14 mouse cellular contexts compared by ENCODE assay signal in the genomic region with DNA sequence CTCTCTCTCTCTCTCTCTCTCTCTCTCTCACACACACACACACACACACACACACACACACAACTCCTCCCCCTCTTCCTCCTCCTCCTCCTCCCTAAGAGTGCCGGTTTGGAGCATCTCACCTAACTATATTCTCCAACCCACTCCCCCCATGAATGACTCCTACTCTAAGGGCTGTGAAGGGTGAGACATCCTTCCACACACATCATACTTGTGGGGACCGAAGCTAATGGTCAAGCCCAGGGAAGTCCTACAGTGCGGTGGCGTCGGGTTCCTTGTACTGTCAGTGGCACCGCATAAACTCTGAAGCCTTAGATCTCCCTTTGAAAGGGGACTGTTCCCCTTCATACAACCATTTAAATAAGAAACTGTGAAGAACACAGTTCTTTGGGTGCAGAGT.
"Had no signal": no experiment of that assay in that cellular context is flagged by ENCODE, and none has a peak within 500 bp of the region (broad histone marks: within the 10 kb centered on the region; RNA-seq: fewer than 3 reads in every experiment).

No protein-coding gene starts in this region.

- ATAC-seq: liver, embryonic 12.5 days; midbrain, embryonic 13.5 days; midbrain, embryonic 16.5 days had no signal

- H3K4me2 ChIP-seq: liver, embryonic 12.5 days; liver, embryonic 15.5 days; lung, embryonic 15.5 days; midbrain, embryonic 13.5 days had no signal

- H3K4me3 ChIP-seq: liver, embryonic 12.5 days; liver, embryonic 15.5 days; lung, embryonic 15.5 days; midbrain, embryonic 13.5 days had no signal

- H3K27ac ChIP-seq: kidney, postnatal 0 days; liver, embryonic 12.5 days; liver, embryonic 15.5 days; macrophage; midbrain, embryonic 13.5 days had no signal

- H3K9ac ChIP-seq: liver, embryonic 12.5 days; liver, embryonic 15.5 days; lung, embryonic 15.5 days; midbrain, embryonic 13.5 days had no signal

- DNase-seq: kidney, adult 18-20 months; kidney, adult 9 months; kidney, postnatal 25 days; lung, adult 18-20 months; lung, postnatal 14 days; thymus, adult 18-20 months; thymus, postnatal 36 days had no signal

- H3K36me3 ChIP-seq: liver, embryonic 12.5 days; liver, embryonic 15.5 days; lung, embryonic 15.5 days; midbrain, embryonic 13.5 days had no signal

- H3K9me3 ChIP-seq: liver, embryonic 12.5 days; liver, embryonic 15.5 days; lung, embryonic 15.5 days; midbrain, embryonic 13.5 days had no signal

- H3K27me3 ChIP-seq: lung, embryonic 15.5 days; midbrain, embryonic 13.5 days had no signal
